Mouse (Mus musculus) heart, embryonic 15.5 days (tissue): Measurements from ENCODE around the gene Mcrip1. TPM values are rescaled to one million over a fixed set of nuclear protein-coding genes. Genes with fewer than 3 reads are reported as not detected.
"Not testable (repeated sequence)": the region's sequence is repeated elsewhere in the genome, so short reads cannot be mapped to it uniquely, and the experiment has no call there.

Experiments
- ATAC-seq: fragments of 200-750 bp; cut with Nextera tagmentation; replicated peaks from 2 replicates; pipeline ENCODE4 v1.8.0; 2017; ENCODE audit warnings: low read depth, moderate TSS enrichment; ENCODE audit not compliant: insufficient number of reproducible peaks, insufficient read depth, low FRiP score
- H3K27ac ChIP-seq: fragments of 300-500 bp; sonication (generic); 2 replicates; pipeline ENCODE4 v1.5.1; 2015; ENCODE audit warnings: mild to moderate bottlenecking, inconsistent platforms
- H3K27me3 ChIP-seq: fragments of 300-500 bp; sonication (generic); 2 replicates; pipeline ENCODE4 v1.6.1; 2015; ENCODE audit warnings: inconsistent platforms
- H3K36me3 ChIP-seq: fragments of 300-500 bp; sonication (generic); 2 replicates; pipeline ENCODE4 v1.6.1; 2015; ENCODE audit warnings: mild to moderate bottlenecking, inconsistent platforms
- H3K4me1 ChIP-seq: fragments of 300-500 bp; sonication (generic); replicated peaks from 2 replicates; pipeline ENCODE4 v1.6.1; 2015; ENCODE audit warnings: inconsistent platforms
- H3K4me2 ChIP-seq: fragments of 300-500 bp; sonication (generic); 2 replicates; pipeline ENCODE4 v1.6.1; 2015; ENCODE audit warnings: inconsistent platforms, mild to moderate bottlenecking, moderate library complexity
- H3K4me3 ChIP-seq: fragments of 300-500 bp; sonication (generic); 2 replicates; pipeline ENCODE4 v1.5.1; 2015; ENCODE audit warnings: mild to moderate bottlenecking, inconsistent platforms
- H3K9ac ChIP-seq: fragments of 300-500 bp; sonication (generic); 2 replicates; pipeline ENCODE4 v1.6.1; 2015; ENCODE audit warnings: mild to moderate bottlenecking, inconsistent platforms
- H3K9me3 ChIP-seq: fragments of 300-500 bp; sonication (generic); replicated peaks from 2 replicates; pipeline ENCODE4 v1.6.1; 2016; ENCODE audit warnings: inconsistent platforms
- WGBS: fragments of 180-500 bp; shearing (Covaris S2); methylation state at CpG from one replicate; pipeline ENCODE4 v1.1.7; 2015; ENCODE audit warnings: mixed read lengths; 5-methylcytosine and 5-hydroxymethylcytosine counted together
- polyA plus RNA-seq: library from polyadenylated mRNA; unstranded; fragments of >200 nt; fragmentation: Nextera tagmentation; extraction: Ambion mirVana; gene quantifications from 2 replicates; pipeline ENCODE4 v1.2.1, GENCODE M21; 2015

Gene Mcrip1
- polyA plus RNA-seq, 1 experiment from 2014 or later: 119 TPM

GRCm38 (mm10) chr11:120522581-120522980 is 26.9 kb downstream of the Mcrip1 start:
- Histone ChIP-seq H3K9me3 (no peaks in the 10 kb centered on the region), H3K9ac (no peak overlapping the region), H3K27ac (no peak overlapping the region), H3K4me1 (peaks cover 23% of the 10 kb centered on the region), H3K4me2 (no peak overlapping the region), H3K36me3 (no peaks in the 10 kb centered on the region), H3K27me3 (peaks cover 4% of the 10 kb centered on the region), H3K4me3 (no peak overlapping the region)
- ATAC-seq: no peak
- 83% methylated on average over 8 of the region's 8 CpGs for WGBS

- Histone ChIP-seq H3K4me1 (peaks cover 23% of the 10 kb centered on the region), H3K9ac (peak overlapping the region; percentile 5; the same call in 1 of the 2 replicates), H3K27me3 (0 out of 2 replicates have a peak, but pooled peaks cover under 1% of the 10 kb centered on the region), H3K36me3 (no peaks in the 10 kb centered on the region), H3K4me2 (no peak overlapping the region), H3K27ac (peak overlapping the region; percentile 9), H3K9me3 (no peaks in the 10 kb centered on the region), H3K4me3 (no peak overlapping the region)
- ATAC-seq: no peak
- 55% methylated on average over 5 of the region's 5 CpGs for WGBS
Observed at GRCm38 (mm10) chr11:120520967-120521540, 28.5 kb downstream of the Mcrip1 start.

- no peak overlapping the region for H3K9ac ChIP-seq
- H3K9me3 ChIP-seq: no peaks in the 10 kb centered on the region
- 0 out of 2 replicates have a peak, but pooled peaks cover 5% of the 10 kb centered on the region for H3K27me3 ChIP-seq
- no peaks in the 10 kb centered on the region for H3K36me3 ChIP-seq
- ATAC-seq: no peak
- H3K4me3 ChIP-seq: no peak overlapping the region
- H3K4me1 ChIP-seq: peaks cover 23% of the 10 kb centered on the region
- WGBS: 70% methylated on average over 9 of the region's 9 CpGs
- peak overlapping the region; percentile 9; the same call in 1 of the 2 replicates for H3K27ac ChIP-seq
- H3K4me2 ChIP-seq: no peak overlapping the region
Observed at GRCm38 (mm10) chr11:120520498-120520897, 29.0 kb downstream of the Mcrip1 start.

GRCm38 (mm10) chr11:120519738-120520137 is 29.8 kb downstream of the Mcrip1 start:
- Histone ChIP-seq H3K4me3 (no peak overlapping the region), H3K36me3 (no peaks in the 10 kb centered on the region), H3K27ac (peak overlapping the region; percentile 30; the same call in 1 of the 2 replicates), H3K27me3 (0 out of 2 replicates have a peak, but pooled peaks cover 5% of the 10 kb centered on the region), H3K9me3 (no peaks in the 10 kb centered on the region), H3K4me2 (peak overlapping the region; percentile 14; the same call in 1 of the 2 replicates), H3K9ac (no peak overlapping the region), H3K4me1 (peaks cover 23% of the 10 kb centered on the region)
- 23% methylated on average over 9 of the region's 9 CpGs for WGBS
- peak; percentile 72 for ATAC-seq

GRCm38 (mm10) chr11:120518558-120518957 is 31.0 kb downstream of the Mcrip1 start:
- Histone ChIP-seq H3K9me3 (no peaks in the 10 kb centered on the region), H3K4me3 (no peak overlapping the region), H3K27ac (peak overlapping the region; percentile 2; the same call in 1 of the 2 replicates), H3K4me2 (no peak overlapping the region), H3K36me3 (no peaks in the 10 kb centered on the region), H3K9ac (no peak overlapping the region), H3K27me3 (0 out of 2 replicates have a peak, but pooled peaks cover 5% of the 10 kb centered on the region), H3K4me1 (peaks cover 23% of the 10 kb centered on the region)
- 59% methylated on average over 6 of the region's 6 CpGs for WGBS
- no peak for ATAC-seq

- Histone ChIP-seq H3K4me3 (no peak overlapping the region), H3K4me1 (peaks cover 23% of the 10 kb centered on the region), H3K27ac (peak overlapping the region; percentile 2; the same call in 1 of the 2 replicates), H3K27me3 (0 out of 2 replicates have a peak, but pooled peaks cover 5% of the 10 kb centered on the region), H3K9ac (no peak overlapping the region), H3K4me2 (no peak overlapping the region), H3K36me3 (no peaks in the 10 kb centered on the region), H3K9me3 (no peaks in the 10 kb centered on the region)
- ATAC-seq: no peak
- WGBS: 67% methylated on average over 6 of the region's 6 CpGs
Observed at GRCm38 (mm10) chr11:120518027-120518426, 31.5 kb downstream of the Mcrip1 start.

- no peaks in the 10 kb centered on the region for H3K9me3 ChIP-seq
- no peak for ATAC-seq
- H3K9ac ChIP-seq: no peak overlapping the region
- 75% methylated on average over 4 of the region's 4 CpGs for WGBS
- no peak overlapping the region for H3K4me3 ChIP-seq
- H3K4me2 ChIP-seq: no peak overlapping the region
- no peak overlapping the region for H3K27ac ChIP-seq
- 0 out of 2 replicates have a peak, but pooled peaks cover 5% of the 10 kb centered on the region for H3K27me3 ChIP-seq
- H3K4me1 ChIP-seq: peaks cover 23% of the 10 kb centered on the region
- no peaks in the 10 kb centered on the region for H3K36me3 ChIP-seq
Observed at GRCm38 (mm10) chr11:120517147-120517546, 32.4 kb downstream of the Mcrip1 start.

- peaks cover 23% of the 10 kb centered on the region for H3K4me1 ChIP-seq
- ATAC-seq: peak; percentile 53; the same call in 1 of the 2 replicates
- WGBS: 21% methylated on average over 17 of the region's 17 CpGs
- H3K4me3 ChIP-seq: no peak overlapping the region
- 0 out of 2 replicates have a peak, but pooled peaks cover 5% of the 10 kb centered on the region for H3K27me3 ChIP-seq
- H3K9ac ChIP-seq: no peak overlapping the region
- no peak overlapping the region for H3K4me2 ChIP-seq
- no peaks in the 10 kb centered on the region for H3K36me3 ChIP-seq
- no peaks in the 10 kb centered on the region for H3K9me3 ChIP-seq
- H3K27ac ChIP-seq: no peak overlapping the region
Observed at GRCm38 (mm10) chr11:120515611-120516010, 33.9 kb downstream of the Mcrip1 start.

- not testable (repeated sequence) for ATAC-seq, H3K4me3 ChIP-seq, H3K9ac ChIP-seq, H3K27ac ChIP-seq, H3K27me3 ChIP-seq, H3K36me3 ChIP-seq, H3K4me2 ChIP-seq, H3K9me3 ChIP-seq
- WGBS: 84% methylated on average over 2 of the region's 2 CpGs
- H3K4me1 ChIP-seq: peaks cover 16% of the 10 kb centered on the region
Observed at GRCm38 (mm10) chr11:120514262-120514661, 35.3 kb downstream of the Mcrip1 start.

- no peaks in the 10 kb centered on the region for H3K9me3 ChIP-seq
- WGBS: 45% methylated on average over 6 of the region's 6 CpGs
- ATAC-seq: no peak
- no peak overlapping the region for H3K9ac ChIP-seq
- H3K27me3 ChIP-seq: 0 out of 2 replicates have a peak, but pooled peaks cover 5% of the 10 kb centered on the region
- no peak overlapping the region for H3K4me3 ChIP-seq
- no peaks in the 10 kb centered on the region for H3K36me3 ChIP-seq
- H3K4me1 ChIP-seq: peaks cover 10% of the 10 kb centered on the region
- no peak overlapping the region for H3K4me2 ChIP-seq
- no peak overlapping the region for H3K27ac ChIP-seq
Observed at GRCm38 (mm10) chr11:120512790-120513453, 36.6 kb downstream of the Mcrip1 start.

- H3K4me2 ChIP-seq: peak overlapping the region; percentile 65
- peaks cover 10% of the 10 kb centered on the region for H3K4me1 ChIP-seq
- no peaks in the 10 kb centered on the region for H3K27me3 ChIP-seq
- WGBS: 7% methylated on average over 16 of the region's 16 CpGs
- H3K9ac ChIP-seq: peak overlapping the region; percentile 51
- H3K36me3 ChIP-seq: no peaks in the 10 kb centered on the region
- no peak; the same call in 1 of the 2 replicates for ATAC-seq
- H3K27ac ChIP-seq: peak overlapping the region; percentile 58
- no peaks in the 10 kb centered on the region for H3K9me3 ChIP-seq
- peak overlapping the region; percentile 40 for H3K4me3 ChIP-seq
Observed at GRCm38 (mm10) chr11:120510375-120511030, 39.0 kb downstream of the Mcrip1 start.
